Mouse (Mus musculus) embryonic facial prominence, embryonic 12.5 days (tissue): ENCODE data around the gene Olfr127. TPM values are rescaled to one million over a fixed set of nuclear protein-coding genes. Genes with fewer than 3 reads are reported as not detected.
"Not testable (repeated sequence)": the region's sequence is repeated elsewhere in the genome, so short reads cannot be mapped to it uniquely, and the experiment has no call there.

Experiments used
- ATAC-seq: fragments of 200-750 bp; cut with Nextera tagmentation; 2 replicates; pipeline ENCODE4 v1.8.0; 2017; ENCODE audit not compliant: insufficient number of reproducible peaks, insufficient read depth, low FRiP score, low TSS enrichment
- H3K27ac ChIP-seq: fragments of 300-500 bp; sonication (generic); 2 replicates; pipeline ENCODE4 v1.5.1; 2016; ENCODE audit warnings: mild to moderate bottlenecking
- H3K27me3 ChIP-seq: fragments of 300-500 bp; sonication (generic); 2 replicates; pipeline ENCODE4 v1.6.1; 2016; ENCODE audit warnings: mild to moderate bottlenecking, moderate library complexity
- H3K36me3 ChIP-seq: fragments of 300-500 bp; sonication (generic); 2 replicates; pipeline ENCODE4 v1.6.1; 2016; ENCODE audit warnings: mild to moderate bottlenecking
- H3K4me1 ChIP-seq: fragments of 300-500 bp; sonication (generic); 2 replicates; pipeline ENCODE4 v1.6.1; 2016
- H3K4me2 ChIP-seq: fragments of 300-500 bp; sonication (generic); replicated peaks from 2 replicates; pipeline ENCODE4 v1.6.1; 2016; ENCODE audit warnings: mild to moderate bottlenecking, moderate library complexity
- H3K4me3 ChIP-seq: fragments of 300-500 bp; sonication (generic); 2 replicates; pipeline ENCODE4 v1.5.1; 2016; ENCODE audit warnings: mild to moderate bottlenecking
- H3K9ac ChIP-seq: fragments of 300-500 bp; sonication (generic); 2 replicates; pipeline ENCODE4 v1.6.1; 2016; ENCODE audit warnings: mild to moderate bottlenecking, moderate library complexity
- H3K9me3 ChIP-seq: fragments of 300-500 bp; sonication (generic); 2 replicates; pipeline ENCODE4 v1.6.1; 2016; ENCODE audit warnings: mild to moderate bottlenecking, moderate library complexity
- WGBS: fragments of 180-500 bp; shearing (Covaris S2); methylation state at CpG from one replicate; pipeline ENCODE4 v1.1.7; 2016; 5-methylcytosine and 5-hydroxymethylcytosine counted together
- polyA plus RNA-seq: library from polyadenylated mRNA; unstranded; fragments of >200 nt; fragmentation: Nextera tagmentation; extraction: Ambion mirVana; gene quantifications from 2 replicates; pipeline ENCODE4 v1.2.1, GENCODE M21; 2016

The Olfr127 gene
- polyA plus RNA-seq = not detected in 2 replicates

DNA sequence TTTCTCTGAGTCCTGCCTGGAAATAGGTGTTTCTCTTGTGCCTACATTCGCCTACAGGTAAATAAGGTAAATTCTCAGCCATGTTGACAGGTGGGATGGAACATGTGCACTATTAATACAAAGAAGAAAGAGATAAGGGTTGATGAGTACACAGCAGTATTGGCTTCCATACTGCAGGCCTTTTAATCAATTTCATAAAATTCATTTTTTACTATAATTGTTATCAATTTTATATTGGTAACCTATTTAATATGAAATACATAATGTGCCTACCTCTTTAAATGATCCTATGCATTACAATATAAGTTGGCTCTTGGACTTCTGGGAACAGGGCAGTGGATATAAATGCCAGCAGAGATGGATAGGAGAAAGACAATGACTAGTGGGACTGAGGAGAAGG lies at the start of gene Olfr127:
Gene Olfr127, plus strand, starts transcription at position 301 of the 400 bp plus-strand sequence.
- ATAC-seq = no peak
- no peaks in the 10 kb centered on the region for H3K36me3 ChIP-seq
- no peak within 1 kb of the TSS for H3K27ac ChIP-seq
- WGBS = 69% methylated on average over 1 of the region's 1 CpGs
- no peaks in the 10 kb centered on the region for H3K27me3 ChIP-seq
- no peaks in the 10 kb centered on the region for H3K9me3 ChIP-seq
- H3K4me3 ChIP-seq = no peak within 1 kb of the TSS
- H3K4me2 ChIP-seq = no peak within 1 kb of the TSS
- no peak within 1 kb of the TSS for H3K9ac ChIP-seq
- H3K4me1 ChIP-seq = no peaks in the 10 kb centered on the region

DNA sequence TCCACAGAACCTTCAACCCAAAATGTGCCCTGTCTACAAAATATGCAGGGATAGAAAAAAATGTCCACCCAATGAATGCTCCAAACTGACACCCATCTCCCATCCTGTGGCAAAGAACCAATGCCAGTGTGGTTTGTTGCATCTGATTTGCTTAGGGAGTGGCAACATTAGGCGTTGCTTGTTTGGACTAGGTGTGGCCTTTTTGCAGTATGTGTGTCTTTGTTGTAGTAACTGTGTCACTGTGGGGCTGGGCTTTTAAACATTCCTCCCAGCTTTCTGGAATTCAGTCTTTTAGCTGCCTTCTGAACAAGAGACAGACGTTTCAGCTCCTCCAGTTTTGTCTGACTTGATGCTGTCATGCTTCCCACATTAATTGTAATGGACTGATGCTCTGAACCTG lies 36.3 kb upstream of the Olfr127 start:
- 72% methylated on average over 2 of the region's 2 CpGs for WGBS
- Histone ChIP-seq H3K9me3 (no peaks in the 10 kb centered on the region), H3K27ac (no peak overlapping the region), H3K27me3 (no peaks in the 10 kb centered on the region), H3K9ac (no peak overlapping the region), H3K4me3 (no peak overlapping the region), H3K4me1 (no peaks in the 10 kb centered on the region), H3K36me3 (no peaks in the 10 kb centered on the region), H3K4me2 (no peak overlapping the region)
- no peak for ATAC-seq

DNA sequence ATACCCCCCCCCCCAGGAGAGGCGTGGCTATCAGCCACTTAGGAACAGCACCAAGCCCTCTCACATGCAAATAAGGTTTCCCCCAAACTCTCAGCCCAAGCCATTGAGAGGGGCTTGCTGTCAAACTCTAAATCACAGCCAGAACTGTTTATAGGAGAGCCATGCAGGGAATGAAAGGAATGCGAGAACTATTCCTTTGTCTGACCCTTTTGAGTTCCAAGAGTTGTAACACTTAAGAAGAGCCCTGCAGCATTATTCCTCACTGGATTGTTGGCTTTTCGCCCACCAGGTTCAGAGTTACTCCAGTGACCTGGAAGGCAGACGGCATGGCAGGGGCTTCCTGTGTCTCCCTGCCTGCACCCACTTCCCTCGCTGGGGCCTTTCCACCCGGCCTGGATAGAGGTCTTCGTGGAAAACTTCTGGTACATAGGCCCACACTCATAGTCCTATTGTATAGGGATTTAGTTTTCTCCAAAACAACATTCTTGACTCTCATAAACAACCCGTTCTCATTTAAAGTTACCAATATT lies 30.5 kb upstream of the Olfr127 start:
- Histone ChIP-seq H3K27me3 (no peaks in the 10 kb centered on the region), H3K36me3 (no peaks in the 10 kb centered on the region), H3K4me3 (no peak overlapping the region), H3K4me1 (no peaks in the 10 kb centered on the region), H3K9ac (no peak overlapping the region), H3K4me2 (no peak overlapping the region), H3K27ac (no peak overlapping the region), H3K9me3 (no peaks in the 10 kb centered on the region)
- no peak for ATAC-seq
- WGBS = 22% methylated on average over 8 of the region's 8 CpGs

DNA sequence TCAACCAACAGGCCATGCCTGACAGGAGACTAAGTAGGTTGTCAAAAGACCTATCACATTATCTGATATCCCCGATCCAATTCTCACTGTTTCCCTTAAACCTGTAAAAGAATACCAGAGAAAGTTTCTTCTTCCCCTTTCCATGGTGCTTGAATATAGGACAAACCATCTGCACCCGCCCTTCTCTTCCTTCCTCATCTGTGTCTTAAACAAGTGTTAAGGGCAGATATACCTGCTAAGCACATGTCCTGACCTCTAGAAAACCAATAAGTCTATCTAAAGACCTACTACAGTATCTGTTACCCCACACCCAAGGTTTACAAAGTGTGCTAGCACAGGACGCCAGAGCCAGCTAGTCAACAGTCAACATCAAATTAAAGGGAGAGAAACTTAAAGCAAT lies 26.4 kb upstream of the Olfr127 start:
- no peak overlapping the region for H3K27ac ChIP-seq
- WGBS = 76% methylated on average over 3 of the region's 3 CpGs

DNA sequence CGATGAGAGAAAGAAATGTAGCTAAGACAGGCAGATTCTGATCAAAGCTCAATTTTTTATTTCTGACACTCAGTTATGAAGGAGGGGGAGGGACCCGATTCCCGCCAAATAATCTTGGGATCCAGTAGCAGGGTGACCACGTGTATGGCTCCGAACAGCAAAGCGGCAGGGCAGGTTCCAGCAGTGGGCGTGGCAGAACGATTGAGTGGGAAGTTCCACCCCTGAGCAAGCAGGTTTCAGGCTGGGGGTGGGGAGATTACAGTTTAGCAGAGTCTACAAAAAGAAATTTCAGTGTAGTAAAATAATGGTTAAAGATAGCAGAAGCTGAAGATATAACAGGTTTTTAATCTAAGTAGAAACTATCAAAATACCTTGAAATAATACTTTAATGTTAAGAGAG lies 6.6 kb downstream of the Olfr127 start:
- not testable (repeated sequence) for H3K4me3 ChIP-seq, H3K27me3 ChIP-seq, H3K9me3 ChIP-seq, H3K36me3 ChIP-seq, ATAC-seq, H3K27ac ChIP-seq, H3K4me2 ChIP-seq, H3K9ac ChIP-seq, H3K4me1 ChIP-seq
- WGBS = 77% methylated on average over 8 of the region's 8 CpGs

More for the DNA sequence above, 26.4 kb upstream of the Olfr127 start:
- ATAC-seq = no peak
- no peak overlapping the region for H3K4me2 ChIP-seq
- no peaks in the 10 kb centered on the region for H3K36me3 ChIP-seq
- no peaks in the 10 kb centered on the region for H3K27me3 ChIP-seq
- H3K4me3 ChIP-seq = no peak overlapping the region
- H3K9me3 ChIP-seq = no peaks in the 10 kb centered on the region
- no peaks in the 10 kb centered on the region for H3K4me1 ChIP-seq
- H3K9ac ChIP-seq = no peak overlapping the region

DNA sequence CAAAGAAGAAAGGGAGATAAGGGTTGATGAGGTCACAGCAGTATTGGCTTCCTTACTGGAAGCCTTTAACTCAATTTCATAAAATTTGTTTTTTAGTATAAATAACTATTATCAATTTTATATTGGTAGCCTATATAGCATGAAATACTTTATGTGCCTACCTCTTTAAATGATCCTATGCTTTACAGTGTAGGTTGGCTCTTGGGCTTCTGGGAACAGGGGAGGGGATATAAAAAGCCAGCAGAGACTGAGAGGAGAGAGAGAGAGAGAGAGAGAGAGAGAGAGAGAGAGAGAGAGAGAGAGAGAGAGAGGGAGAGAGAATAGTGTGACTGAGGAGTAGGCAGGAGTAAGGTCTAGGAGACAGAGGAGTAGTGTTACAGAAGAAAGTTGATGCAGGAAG lies 20.0 kb downstream of the Olfr127 start, which contains the start of gene Olfr128:
Gene Olfr128, plus strand, starts transcription at position 301 of the 400 bp plus-strand sequence.
- Histone ChIP-seq H3K9me3 (no peaks in the 10 kb centered on the region), H3K4me2 (no peak within 1 kb of the TSS), H3K4me1 (no peaks in the 10 kb centered on the region), H3K9ac (no peak within 1 kb of the TSS), H3K36me3 (no peaks in the 10 kb centered on the region), H3K4me3 (no peak within 1 kb of the TSS), H3K27ac (no peak within 1 kb of the TSS), H3K27me3 (no peaks in the 10 kb centered on the region)
- ATAC-seq = no peak

DNA sequence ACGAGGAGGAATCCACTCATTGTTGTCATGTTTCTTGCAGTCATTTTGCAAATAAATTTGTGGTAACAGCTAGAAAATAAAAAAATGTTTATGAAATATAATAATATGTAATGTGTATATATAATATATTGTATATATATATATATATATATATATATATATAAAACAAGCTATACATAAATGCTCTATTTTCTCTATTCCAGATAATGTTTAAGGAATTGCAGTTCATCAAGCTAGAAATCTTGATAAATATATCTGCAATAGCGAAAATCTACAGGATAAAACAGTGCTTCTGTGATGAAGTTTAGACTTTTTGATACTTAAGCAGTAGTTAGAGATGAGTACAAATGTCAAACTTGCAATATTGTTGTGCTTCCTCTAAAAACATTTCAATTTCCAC lies 52.7 kb downstream of the Olfr127 start, which contains the start of gene Olfr761:
Gene Olfr761, minus strand, starts transcription at position 101 of the 400 bp plus-strand sequence.
- H3K36me3 ChIP-seq = no peaks in the 10 kb centered on the region
- no peak for ATAC-seq
- no peak within 1 kb of the TSS for H3K9ac ChIP-seq
- no peak within 1 kb of the TSS for H3K4me3 ChIP-seq
- H3K4me2 ChIP-seq = no peak within 1 kb of the TSS
- no peaks in the 10 kb centered on the region for H3K4me1 ChIP-seq
- H3K9me3 ChIP-seq = no peaks in the 10 kb centered on the region
- H3K27me3 ChIP-seq = no peaks in the 10 kb centered on the region
- 83% methylated on average over 2 of the region's 2 CpGs for WGBS
- H3K27ac ChIP-seq = no peak within 1 kb of the TSS

Other genes starting within 250 kb of the Olfr127 start
- gene Olfr117, start 236.7 kb upstream of the Olfr127 start, polyA plus RNA-seq = not detected in 2 replicates
- gene Olfr118, start 233.4 kb upstream of the Olfr127 start, polyA plus RNA-seq = not detected in 2 replicates
- not detected in 2 replicates for gene Olfr119, start 203.9 kb upstream of the Olfr127 start, polyA plus RNA-seq
- not detected in 2 replicates for gene Olfr120, start 178.6 kb upstream of the Olfr127 start, polyA plus RNA-seq
- gene Olfr121, start 151.6 kb upstream of the Olfr127 start, polyA plus RNA-seq = not detected in 2 replicates
- gene Olfr122, start 131.8 kb upstream of the Olfr127 start, polyA plus RNA-seq = not detected in 2 replicates
- gene Olfr123, start 106.9 kb upstream of the Olfr127 start, polyA plus RNA-seq = not detected in 2 replicates
- gene Olfr124, start 100.5 kb upstream of the Olfr127 start, polyA plus RNA-seq = not detected in 2 replicates
- not detected in 2 replicates for gene Olfr125, start 67.5 kb upstream of the Olfr127 start, polyA plus RNA-seq
- not detected in 2 replicates for gene Olfr126, start 53.0 kb upstream of the Olfr127 start, polyA plus RNA-seq
- gene Olfr128, start 20.1 kb downstream of the Olfr127 start, polyA plus RNA-seq = not detected in 2 replicates
- not detected in 2 replicates for gene Olfr761, start 52.6 kb downstream of the Olfr127 start, polyA plus RNA-seq
- not detected in 2 replicates for gene Olfr129, start 159.6 kb downstream of the Olfr127 start, polyA plus RNA-seq
- not detected in 2 replicates for gene Olfr130, start 163.5 kb downstream of the Olfr127 start, polyA plus RNA-seq
- not detected in 2 replicates for gene Olfr131, start 188.3 kb downstream of the Olfr127 start, polyA plus RNA-seq
- gene Olfr132, start 234.1 kb downstream of the Olfr127 start, polyA plus RNA-seq = not detected in 2 replicates
- gene Olfr133, start 244.8 kb downstream of the Olfr127 start, polyA plus RNA-seq = not detected in 2 replicates